Mouse (Mus musculus) limb, embryonic 14.5 days (tissue): Measurements from ENCODE around the gene Akap12. TPM values are rescaled to one million over a fixed set of nuclear protein-coding genes. Genes with fewer than 3 reads are reported as not detected.
A peak's percentile ranks its signal among the peaks of the same experiment; 100 is the strongest.

Source experiments
- ATAC-seq: fragments of 200-750 bp; cut with Nextera tagmentation; 2 replicates; pipeline ENCODE4 v1.8.0; 2017; ENCODE audit warnings: low read depth, moderate number of reproducible peaks, moderate TSS enrichment; ENCODE audit not compliant: low FRiP score
- DNase-seq: peaks from one replicate; pipeline ENCODE4 v3.0.0-alpha.2; 2015; ENCODE audit warnings: low spot score
- H3K27ac ChIP-seq: fragments of 300-500 bp; sonication (generic); replicated peaks from 2 replicates; pipeline ENCODE4 v1.5.1; 2014; ENCODE audit warnings: low read depth, mild to moderate bottlenecking, low read length, moderate library complexity, mixed read lengths
- H3K27me3 ChIP-seq: fragments of 300-500 bp; sonication (generic); 2 replicates; pipeline ENCODE4 v1.6.1; 2014; ENCODE audit warnings: low read length, mixed read lengths; ENCODE audit not compliant: control insufficient read depth, insufficient read depth
- H3K36me3 ChIP-seq: fragments of 300-500 bp; sonication (generic); 2 replicates; pipeline ENCODE4 v1.6.1; 2014; ENCODE audit warnings: mild to moderate bottlenecking, low read length, moderate library complexity, mixed read lengths; ENCODE audit not compliant: control insufficient read depth, insufficient read depth
- H3K4me1 ChIP-seq: fragments of 300-500 bp; sonication (generic); 2 replicates; pipeline ENCODE4 v1.6.1; 2014; ENCODE audit warnings: antibody characterized with exemption, low read length, mixed read lengths; ENCODE audit not compliant: control insufficient read depth, insufficient read depth
- H3K4me2 ChIP-seq: fragments of 300-500 bp; sonication (generic); replicated peaks from 2 replicates; pipeline ENCODE4 v1.6.1; 2014; ENCODE audit warnings: low read depth, mild to moderate bottlenecking, low read length, moderate library complexity; ENCODE audit not compliant: severe bottlenecking
- H3K4me3 ChIP-seq: fragments of 300-500 bp; sonication (generic); replicated peaks from 2 replicates; pipeline ENCODE4 v1.5.1; 2014; ENCODE audit warnings: low read length
- H3K9ac ChIP-seq: fragments of 300-500 bp; sonication (generic); 2 replicates; pipeline ENCODE4 v1.6.1; 2014; ENCODE audit warnings: mild to moderate bottlenecking, low read depth, low read length, moderate library complexity; ENCODE audit not compliant: severe bottlenecking
- H3K9me3 ChIP-seq: fragments of 300-500 bp; sonication (generic); 2 replicates; pipeline ENCODE4 v1.6.1; 2016; ENCODE audit warnings: low read length; ENCODE audit not compliant: control insufficient read depth
- POLR2A ChIP-seq: fragments of 200-500 bp; IDR thresholded peaks from 2 replicates; pipeline ENCODE4 v1.8.0; 2012; ENCODE audit warnings: inconsistent platforms, mild to moderate bottlenecking, moderate library complexity, borderline replicate concordance; ENCODE audit not compliant: insufficient read depth, insufficient read length; ENCODE audit errors: extremely low read depth
- WGBS: fragments of 180-500 bp; shearing (Covaris S2); extraction: QIAGEN DNeasy Blood & Tissue Kit; methylation state at CpG from one replicate; pipeline ENCODE4 v1.1.7; 2014; 5-methylcytosine and 5-hydroxymethylcytosine counted together
- polyA plus RNA-seq, 2 experiments: library from polyadenylated mRNA; depleted of rRNA in 1 of 2; stranded (reverse) in 1 of 2; unstranded in 1 of 2; fragments of >200 nt; fragmentation: Nextera tagmentation in 1 of 2; extraction: Ambion mirVana in 1 of 2; gene quantifications; 2 replicates each; pipeline versions ENCODE4 v1.2.1 to v1.2.3; 2012 to 2014

Gene Akap12
- polyA plus RNA-seq, 2 experiments, result 41.0 to 42.2 TPM

DNA sequence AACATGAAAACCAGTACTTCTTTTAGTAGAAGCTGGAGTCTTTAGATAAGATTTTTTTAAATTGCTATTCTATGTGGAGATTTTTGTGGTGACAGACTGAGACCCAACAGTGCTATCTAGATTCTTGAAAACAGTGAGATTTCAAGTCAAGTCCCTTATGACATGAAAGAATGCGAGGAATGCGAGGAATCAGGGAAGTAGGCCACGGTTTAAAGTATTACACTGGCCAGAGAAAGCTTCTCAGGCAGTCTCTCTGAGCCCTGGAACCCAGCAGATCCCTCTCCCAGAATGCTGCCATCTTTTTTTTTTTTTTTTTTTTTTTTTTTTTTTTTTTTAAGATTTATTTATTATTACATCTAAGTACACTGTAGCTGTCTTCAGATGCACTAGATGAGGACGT lies 16.2 kb downstream of the Akap12 start:
- no peak overlapping the region for H3K9ac ChIP-seq
- ATAC-seq (no peak), DNase-seq (peak; percentile 31)
- no peak for TF ChIP-seq POLR2A
- H3K27me3 ChIP-seq, result no peaks in the 10 kb centered on the region
- no peaks in the 10 kb centered on the region for H3K9me3 ChIP-seq
- 61% methylated on average over 4 of the region's 4 CpGs for WGBS
- H3K36me3 ChIP-seq, result no peaks in the 10 kb centered on the region
- 0 out of 2 replicates have a peak, but pooled peaks cover 2% of the 10 kb centered on the region for H3K4me1 ChIP-seq
- H3K27ac ChIP-seq, result no peak overlapping the region
- no peak overlapping the region for H3K4me2 ChIP-seq
- H3K4me3 ChIP-seq, result no peak overlapping the region

DNA sequence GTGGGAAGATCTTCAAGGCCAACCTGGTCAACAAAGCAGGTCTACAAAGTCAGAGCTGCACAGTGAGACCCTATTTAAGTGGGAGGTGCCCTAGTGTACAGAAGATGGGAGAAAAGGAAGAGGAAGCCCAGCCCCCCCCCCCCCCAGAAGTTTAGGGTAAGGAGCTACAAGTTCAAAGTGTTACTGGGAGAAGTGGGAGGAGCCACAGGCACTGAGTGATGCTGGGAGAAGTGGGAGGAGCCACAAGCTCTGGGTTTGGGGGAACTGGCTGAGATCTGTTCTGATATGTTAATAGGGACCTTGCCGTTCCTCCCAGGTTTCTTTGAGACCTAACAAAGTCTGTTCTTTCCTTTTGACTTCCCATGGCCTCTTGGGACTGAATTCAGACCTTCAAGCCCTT lies 18.6 kb downstream of the Akap12 start:
- WGBS, result 92% methylated on average over 1 of the region's 1 CpGs

DNA sequence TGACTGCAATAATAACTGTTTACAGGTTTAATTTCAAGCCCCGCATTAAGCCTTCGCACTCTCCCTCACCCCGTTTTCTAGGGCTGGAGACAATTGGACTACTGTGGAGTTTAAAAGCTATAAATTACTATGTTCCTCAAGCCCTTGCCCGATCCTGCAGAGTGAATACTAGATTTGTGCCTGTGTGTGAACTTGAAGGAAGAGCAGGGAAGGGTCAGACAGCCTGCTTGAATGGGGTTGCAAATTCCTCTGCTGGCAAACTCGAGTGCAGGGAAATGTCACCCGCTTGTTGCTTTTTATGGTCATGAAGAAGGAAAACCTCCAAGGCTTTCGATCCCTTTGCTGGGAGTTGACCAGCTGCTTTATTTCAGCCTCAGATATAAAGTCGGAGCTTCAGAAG lies 19.6 kb downstream of the Akap12 start:
- Histone ChIP-seq H3K36me3 (no peaks in the 10 kb centered on the region; the same call in 1 of the 2 replicates), H3K4me3 (no peak overlapping the region), H3K27ac (no peak overlapping the region), H3K9ac (no peak overlapping the region), H3K4me2 (no peak overlapping the region), H3K4me1 (peaks cover 9% of the 10 kb centered on the region; the same call in 1 of the 2 replicates), H3K9me3 (no peaks in the 10 kb centered on the region), H3K27me3 (no peaks in the 10 kb centered on the region)
- TF ChIP-seq POLR2A, result no peak
- ATAC-seq, result no peak
- DNase-seq, result no peak
- 37% methylated on average over 8 of the region's 8 CpGs for WGBS

More for the DNA sequence above, 18.6 kb downstream of the Akap12 start:
- Histone ChIP-seq H3K36me3 (no peaks in the 10 kb centered on the region; the same call in 1 of the 2 replicates), H3K4me2 (no peak overlapping the region), H3K4me1 (peaks cover 4% of the 10 kb centered on the region; the same call in 1 of the 2 replicates), H3K9ac (no peak overlapping the region), H3K4me3 (no peak overlapping the region), H3K9me3 (no peaks in the 10 kb centered on the region), H3K27ac (no peak overlapping the region), H3K27me3 (no peaks in the 10 kb centered on the region)
- DNase-seq (no peak), ATAC-seq (no peak)
- no peak for TF ChIP-seq POLR2A

DNA sequence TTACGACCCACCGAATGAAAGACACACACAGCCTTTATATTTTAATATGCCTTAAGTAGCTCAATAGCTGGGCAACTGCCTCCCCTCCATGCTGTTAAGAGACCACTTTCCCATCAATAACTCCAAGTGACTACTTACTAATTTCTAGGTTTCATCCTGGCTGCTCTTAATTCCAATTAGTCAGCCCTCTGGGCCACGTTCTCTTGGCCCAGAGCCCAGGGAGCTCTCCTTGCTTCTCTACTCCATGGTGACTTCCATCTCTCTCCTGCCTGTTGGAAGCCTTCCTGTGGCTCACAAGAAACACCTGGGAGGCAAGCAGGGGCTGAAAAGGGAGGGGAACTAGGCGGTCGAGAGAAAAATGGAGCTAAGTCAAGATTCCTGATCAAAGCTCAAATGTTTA lies 23.0 kb downstream of the Akap12 start:
- H3K4me2 ChIP-seq, result no peak overlapping the region
- H3K9me3 ChIP-seq, result no peaks in the 10 kb centered on the region
- H3K27ac ChIP-seq, result no peak overlapping the region
- no peak overlapping the region for H3K4me3 ChIP-seq
- 28% methylated on average over 5 of the region's 5 CpGs for WGBS
- H3K27me3 ChIP-seq, result no peaks in the 10 kb centered on the region
- ATAC-seq (no peak), DNase-seq (no peak)
- H3K36me3 ChIP-seq, result no peaks in the 10 kb centered on the region; the same call in 1 of the 2 replicates
- no peak overlapping the region for H3K9ac ChIP-seq
- no peak for TF ChIP-seq POLR2A
- H3K4me1 ChIP-seq, result peaks cover 9% of the 10 kb centered on the region; the same call in 1 of the 2 replicates

DNA sequence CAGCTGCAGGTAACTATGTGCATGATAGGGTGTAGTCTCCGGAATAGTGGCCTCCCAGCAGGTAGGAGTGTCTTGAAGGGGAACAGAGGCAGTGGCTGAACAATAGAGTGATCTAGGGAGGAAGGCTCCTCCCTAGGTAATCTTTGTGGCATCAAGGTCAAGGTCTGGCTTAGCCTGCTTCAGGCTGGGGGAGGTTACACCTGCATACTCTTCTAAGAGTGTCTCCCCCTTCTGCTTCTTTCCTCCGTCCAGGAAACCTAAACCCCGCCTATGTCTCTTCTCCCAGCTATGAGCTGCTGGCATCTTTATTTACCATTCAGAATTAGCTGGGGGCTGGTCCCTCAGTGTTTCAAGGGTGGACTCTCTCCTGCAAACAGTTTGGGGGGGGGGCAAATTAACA lies 23.5 kb downstream of the Akap12 start:
- Histone ChIP-seq H3K4me3 (no peak overlapping the region), H3K9ac (no peak overlapping the region), H3K4me2 (no peak overlapping the region), H3K4me1 (peaks cover 9% of the 10 kb centered on the region; the same call in 1 of the 2 replicates), H3K27ac (no peak overlapping the region), H3K36me3 (no peaks in the 10 kb centered on the region; the same call in 1 of the 2 replicates), H3K27me3 (no peaks in the 10 kb centered on the region), H3K9me3 (no peaks in the 10 kb centered on the region)
- no peak for TF ChIP-seq POLR2A
- 34% methylated on average over 3 of the region's 3 CpGs for WGBS
- DNase-seq (no peak), ATAC-seq (no peak)

DNA sequence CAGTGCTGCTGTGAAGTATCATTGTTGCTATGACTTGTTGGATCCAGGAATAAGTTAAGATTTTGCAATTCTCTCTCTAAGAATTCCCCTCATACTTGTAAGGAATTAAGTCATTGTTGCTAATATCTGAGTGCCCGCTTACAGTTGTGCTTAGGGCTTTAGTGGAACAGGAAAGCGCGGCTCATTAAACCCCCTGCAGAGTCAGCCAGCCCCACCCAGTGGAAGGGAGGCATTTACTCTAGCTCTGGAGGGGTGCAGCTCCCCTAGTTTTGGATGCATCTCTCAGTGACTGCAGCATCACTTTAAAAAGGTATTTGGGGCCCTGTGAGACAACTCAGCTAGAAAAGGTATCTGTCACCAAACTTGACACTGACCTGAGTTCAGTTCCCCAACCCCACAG lies 24.0 kb downstream of the Akap12 start:
- no peak for TF ChIP-seq POLR2A
- peaks cover 9% of the 10 kb centered on the region; the same call in 1 of the 2 replicates for H3K4me1 ChIP-seq
- no peak overlapping the region for H3K27ac ChIP-seq
- no peak overlapping the region for H3K4me2 ChIP-seq
- no peaks in the 10 kb centered on the region; the same call in 1 of the 2 replicates for H3K36me3 ChIP-seq
- WGBS, result 33% methylated on average over 3 of the region's 3 CpGs
- H3K9me3 ChIP-seq, result no peaks in the 10 kb centered on the region
- H3K9ac ChIP-seq, result no peak overlapping the region
- ATAC-seq, result no peak
- no peak overlapping the region for H3K4me3 ChIP-seq
- DNase-seq, result no peak
- no peaks in the 10 kb centered on the region for H3K27me3 ChIP-seq
